Mouse (Mus musculus) 416B (cell line): Measurements from ENCODE around the gene Gm9821.

Experiments used
- DNase-seq: peaks from one replicate; pipeline ENCODE4 v3.0.0; 2011; ENCODE audit warnings: low read depth

The Gm9821 gene

DNA sequence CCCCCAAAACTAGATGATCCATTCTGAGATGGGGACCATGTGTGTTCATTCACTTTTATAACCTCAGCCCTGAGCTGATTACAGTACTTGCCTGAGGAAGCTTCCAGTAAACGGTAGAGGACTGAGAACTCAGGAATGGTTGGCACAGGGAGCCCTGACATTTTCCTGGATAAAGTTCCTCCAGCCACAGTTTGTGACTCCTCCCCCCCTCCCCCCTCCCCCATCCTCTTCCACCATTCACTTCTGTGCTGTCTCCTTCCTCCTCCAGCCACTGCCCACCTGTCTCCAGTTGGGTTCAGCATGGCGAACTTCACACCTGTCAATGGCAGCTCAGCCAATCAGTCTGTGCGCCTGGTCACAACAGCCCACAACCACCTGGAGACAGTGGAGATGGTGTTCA, 18.6 kb upstream of the Gm9821 start, which contains the start of gene Chrm4:
Chrm4 (plus strand) TSS at position 301 of the 400 bp plus-strand sequence.
- no peak for DNase-seq

DNA sequence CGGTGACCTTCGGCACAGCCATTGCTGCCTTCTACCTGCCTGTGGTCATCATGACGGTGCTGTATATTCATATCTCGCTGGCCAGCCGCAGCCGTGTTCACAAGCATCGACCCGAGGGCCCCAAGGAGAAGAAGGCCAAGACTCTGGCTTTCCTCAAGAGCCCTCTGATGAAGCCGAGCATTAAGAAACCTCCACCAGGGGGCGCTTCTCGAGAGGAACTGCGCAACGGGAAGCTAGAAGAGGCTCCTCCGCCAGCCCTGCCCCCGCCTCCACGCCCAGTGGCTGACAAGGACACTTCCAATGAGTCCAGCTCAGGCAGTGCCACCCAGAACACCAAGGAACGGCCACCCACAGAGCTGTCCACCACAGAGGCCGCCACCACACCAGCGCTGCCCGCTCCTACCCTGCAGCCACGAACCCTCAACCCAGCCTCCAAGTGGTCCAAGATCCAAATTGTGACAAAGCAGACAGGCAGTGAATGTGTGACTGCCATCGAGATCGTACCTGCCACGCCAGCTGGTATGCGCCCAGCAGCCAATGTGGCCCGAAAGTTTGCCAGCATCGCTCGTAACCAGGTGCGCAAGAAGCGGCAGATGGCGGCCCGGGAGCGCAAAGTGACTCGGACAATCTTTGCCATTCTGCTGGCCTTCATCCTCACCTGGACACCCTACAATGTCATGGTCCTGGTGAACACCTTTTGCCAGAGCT, 17.5 kb upstream of the Gm9821 start:
- DNase-seq: peak; percentile 79

DNA sequence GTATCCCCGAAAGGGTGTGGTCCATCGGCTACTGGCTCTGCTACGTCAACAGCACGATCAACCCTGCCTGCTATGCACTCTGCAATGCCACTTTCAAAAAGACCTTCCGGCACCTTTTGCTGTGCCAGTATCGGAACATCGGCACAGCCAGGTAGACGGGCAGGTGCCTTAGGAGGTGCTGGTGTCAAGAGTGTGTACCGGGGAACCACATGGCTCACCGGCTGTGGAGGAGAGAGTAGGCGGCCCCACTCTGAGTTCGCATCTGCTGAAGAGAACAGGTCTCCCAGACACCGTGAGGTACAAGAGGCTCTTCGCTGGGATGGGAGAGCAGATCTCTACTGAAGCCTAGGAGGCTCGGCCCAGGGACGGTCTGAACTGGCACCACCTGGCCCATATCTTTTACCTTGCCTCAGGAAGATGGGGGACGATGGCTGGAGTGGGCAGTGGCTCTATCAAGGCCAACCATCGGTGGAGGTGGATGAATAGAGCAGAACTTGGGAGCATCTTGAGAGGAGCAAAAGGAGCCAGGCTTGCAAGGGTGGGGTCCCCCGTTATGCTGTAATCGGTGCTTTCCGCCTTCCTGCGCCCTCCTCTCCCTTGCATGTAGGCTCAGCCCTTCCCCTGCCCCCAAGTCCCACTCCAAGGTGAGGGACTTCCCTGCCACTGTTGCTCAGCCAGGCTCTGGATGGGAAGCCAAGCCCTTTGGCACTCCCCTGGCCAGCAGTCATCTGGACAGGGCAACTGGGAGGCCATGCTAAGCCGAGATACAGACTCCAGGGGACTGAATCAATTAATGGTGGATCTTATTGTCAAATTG, 16.8 kb upstream of the Gm9821 start:
- DNase-seq: no peak

DNA sequence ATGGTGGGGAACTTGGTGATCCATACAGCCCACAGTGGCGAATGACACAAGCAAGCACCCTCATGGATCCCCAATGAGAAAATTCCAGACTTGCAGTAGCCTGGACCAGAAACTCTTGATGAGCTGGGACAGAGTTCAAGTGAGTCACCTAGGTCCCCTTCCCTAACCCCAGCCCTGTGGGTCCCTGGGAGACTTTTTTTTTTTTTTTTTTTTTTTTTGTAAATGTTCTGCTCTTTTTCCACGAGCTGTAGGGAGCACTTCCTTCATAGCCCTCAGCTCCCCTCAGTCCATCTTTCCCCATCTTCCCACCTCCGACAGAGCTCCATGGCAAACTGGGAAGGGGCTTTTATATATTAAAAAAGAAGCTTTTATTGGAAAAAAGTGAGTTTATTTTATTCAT, 16.0 kb upstream of the Gm9821 start:
- DNase-seq: no peak

DNA sequence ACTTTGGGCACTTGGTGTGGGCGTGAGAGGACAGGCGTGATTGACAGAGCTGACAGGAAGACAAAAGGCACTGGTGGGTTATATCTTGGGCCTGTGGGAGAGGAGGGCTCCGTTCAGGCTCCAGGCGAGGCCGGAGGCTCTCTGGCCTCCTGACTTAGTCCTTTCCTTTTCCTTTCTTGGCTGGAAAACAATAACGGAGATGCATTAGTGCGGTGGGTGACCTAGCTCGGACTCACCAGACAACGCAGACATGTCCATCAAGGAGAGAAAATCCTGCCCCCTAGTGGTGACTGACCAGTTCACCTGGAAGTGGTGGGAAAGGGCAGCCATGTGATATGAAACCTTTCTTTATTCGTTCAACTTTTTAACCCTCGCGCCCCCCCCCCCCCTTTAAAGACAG, 15.6 kb upstream of the Gm9821 start:
- peak; percentile 65 for DNase-seq

DNA sequence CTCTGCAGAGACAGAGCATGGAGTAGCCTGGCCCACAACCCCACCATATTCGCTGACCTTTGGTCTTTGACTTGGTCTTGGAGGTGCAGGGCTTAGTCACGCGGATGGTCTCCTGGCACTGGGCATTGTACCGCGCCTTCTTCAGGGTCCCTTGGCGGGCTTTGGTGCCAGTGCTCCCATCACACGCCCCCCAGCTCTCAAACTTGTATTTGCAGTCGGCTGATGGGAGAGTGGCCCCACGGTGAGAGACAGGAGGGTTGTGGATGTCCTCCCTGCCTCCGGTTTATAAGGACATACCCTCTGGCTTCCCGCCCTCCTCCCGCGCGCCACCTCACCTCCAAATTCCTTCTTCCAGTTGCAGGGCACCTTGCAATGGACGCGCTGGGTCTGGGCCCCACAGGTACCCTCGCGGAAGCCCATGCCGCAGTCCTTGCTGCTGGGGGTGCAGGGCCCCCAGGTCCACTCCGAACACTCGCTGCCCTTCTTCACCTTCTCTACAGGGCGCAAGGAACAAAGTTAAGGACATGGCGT, 14.7 kb upstream of the Gm9821 start:
- no peak for DNase-seq

DNA sequence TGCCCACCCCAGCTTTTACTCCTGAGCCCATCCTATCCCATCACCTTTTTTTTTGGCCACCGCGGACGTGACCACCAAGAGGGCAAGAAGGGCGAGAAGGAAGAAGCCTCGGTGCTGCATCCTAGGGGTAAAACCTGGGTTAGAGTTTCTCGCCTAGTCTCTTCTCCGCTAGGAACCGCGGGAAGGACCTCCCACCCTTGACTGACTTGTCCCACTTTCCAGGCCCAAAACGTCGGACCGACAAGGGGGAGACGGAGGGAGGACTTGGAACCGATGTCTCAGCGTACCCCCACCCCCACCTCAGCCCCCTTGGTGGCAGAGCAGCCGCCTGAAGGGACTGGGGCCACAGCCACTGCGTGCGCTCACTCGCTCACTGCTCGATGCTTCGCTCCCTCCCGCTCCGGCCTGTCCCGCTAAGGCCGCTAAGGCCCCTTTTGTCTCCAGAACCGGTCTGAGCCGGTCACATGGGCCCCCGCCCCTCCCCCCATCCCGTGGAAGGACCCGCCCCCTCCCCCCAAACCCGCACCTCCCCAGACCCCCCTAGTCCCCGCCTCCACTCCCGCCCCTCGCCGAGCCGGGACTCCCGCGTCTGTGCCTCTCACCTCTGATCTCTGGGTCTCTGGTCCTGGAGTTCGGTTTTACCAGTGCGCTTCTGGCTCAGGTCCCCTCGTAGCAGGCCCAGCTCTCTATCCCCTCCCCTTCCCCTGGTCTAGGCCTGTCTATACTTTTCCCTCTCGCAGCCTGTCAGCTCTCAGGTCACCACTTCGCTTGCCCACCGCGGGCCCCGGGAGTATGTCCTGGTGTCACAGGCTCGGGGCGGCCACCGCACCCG, 14.0 kb upstream of the Gm9821 start:
- no peak for DNase-seq

DNA sequence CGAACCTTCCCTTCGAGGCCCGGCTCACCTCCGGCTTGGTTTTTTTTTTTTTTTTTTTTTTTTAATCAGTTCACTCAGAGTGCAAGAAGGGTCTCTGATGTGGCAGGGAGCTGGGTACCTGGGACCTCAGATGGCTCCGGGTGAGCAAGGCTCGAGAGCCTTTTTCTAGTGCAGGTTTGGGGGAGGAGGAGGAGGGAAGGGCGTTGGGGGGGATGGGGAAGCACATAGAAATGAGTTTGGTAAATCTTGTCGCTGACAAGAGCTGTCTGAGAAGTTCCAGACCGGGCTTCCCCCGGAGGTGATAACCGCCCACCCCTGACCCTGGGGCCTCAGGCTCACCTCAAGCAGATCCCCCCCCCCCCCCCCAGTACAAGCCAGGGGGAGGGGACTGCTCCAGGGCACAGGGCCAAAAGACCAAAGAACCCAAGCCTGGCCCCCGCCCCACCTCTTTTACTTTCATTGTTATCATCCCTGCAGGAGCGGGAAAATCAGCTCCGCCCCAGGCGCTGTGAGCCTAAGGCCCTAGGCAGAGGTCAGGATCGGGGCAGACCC, 13.3 kb upstream of the Gm9821 start, which contains the start of gene Mdk:
Mdk (minus strand) TSS at position 138 of the 552 bp plus-strand sequence.
- no peak for DNase-seq

DNA sequence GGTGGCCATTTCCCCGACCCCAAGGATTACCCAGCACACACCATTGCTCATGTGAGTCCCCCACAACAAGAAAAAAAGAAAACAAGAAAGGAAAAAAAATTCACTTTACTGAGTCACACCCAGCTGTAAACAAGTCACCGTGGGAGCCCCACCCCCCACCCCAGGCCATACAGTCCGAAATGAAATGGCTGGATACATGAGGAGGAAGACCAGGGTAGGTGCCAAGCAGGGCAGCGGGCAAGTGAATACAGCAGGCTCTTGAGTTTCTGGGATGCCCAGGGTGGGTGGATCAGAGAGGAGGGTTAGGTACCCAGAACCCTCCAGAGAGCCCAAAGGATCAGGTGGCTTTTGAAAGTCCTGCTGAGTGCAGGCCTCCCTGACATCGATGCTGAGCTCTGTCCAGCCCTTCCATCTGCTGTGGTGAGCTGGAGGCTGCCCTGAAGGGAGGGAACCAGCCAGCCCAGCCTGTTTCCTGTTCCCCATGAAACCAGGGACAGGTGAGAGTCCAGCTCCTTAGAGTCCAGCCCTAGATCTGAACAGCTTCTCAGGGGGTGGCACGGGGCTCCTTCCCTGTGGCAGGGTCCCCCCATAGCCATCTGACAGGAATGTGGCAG, 12.7 kb upstream of the Gm9821 start:
- DNase-seq: no peak

DNA sequence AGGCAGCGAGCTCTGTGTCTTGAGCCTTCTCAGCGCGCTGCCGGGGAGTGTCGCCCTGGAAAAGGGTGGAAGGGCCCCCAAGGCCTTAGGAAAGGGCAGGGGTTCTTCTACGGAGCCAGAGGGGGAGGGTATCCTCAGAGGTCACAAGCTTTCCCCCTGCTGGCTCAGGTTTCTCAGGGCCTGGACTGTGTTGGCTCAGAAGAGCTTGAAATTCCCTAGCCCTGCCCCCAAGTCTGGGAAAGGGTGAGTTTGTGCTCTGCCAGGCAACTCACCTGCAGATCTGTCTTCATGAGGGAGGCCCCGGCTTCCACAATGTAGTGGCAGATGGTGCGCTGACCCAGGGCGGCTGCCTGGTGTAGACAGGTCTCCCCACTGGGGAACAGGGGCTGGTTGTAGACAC, 12.0 kb upstream of the Gm9821 start:
- DNase-seq: no peak

DNA sequence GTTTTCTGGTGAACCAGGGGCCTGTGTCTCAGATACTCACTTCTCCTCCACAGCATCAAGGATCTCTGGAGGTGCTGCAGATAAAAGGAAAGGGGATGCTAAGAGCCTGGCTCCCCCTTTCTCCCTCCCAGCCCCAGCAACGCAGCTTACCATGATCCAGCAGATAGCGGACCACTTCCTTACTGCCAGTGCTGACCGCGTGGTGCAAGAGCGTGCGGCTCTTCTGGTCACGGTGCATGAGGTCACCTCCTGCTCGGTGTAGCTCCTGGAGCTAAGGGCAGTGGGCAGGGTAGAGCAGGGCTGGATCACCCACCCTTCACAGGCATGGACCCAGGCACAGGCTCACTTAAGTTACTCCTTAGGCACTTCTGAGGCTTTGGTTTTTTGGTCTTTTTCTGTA, 11.5 kb upstream of the Gm9821 start:
- peak; percentile 74 for DNase-seq

DNA sequence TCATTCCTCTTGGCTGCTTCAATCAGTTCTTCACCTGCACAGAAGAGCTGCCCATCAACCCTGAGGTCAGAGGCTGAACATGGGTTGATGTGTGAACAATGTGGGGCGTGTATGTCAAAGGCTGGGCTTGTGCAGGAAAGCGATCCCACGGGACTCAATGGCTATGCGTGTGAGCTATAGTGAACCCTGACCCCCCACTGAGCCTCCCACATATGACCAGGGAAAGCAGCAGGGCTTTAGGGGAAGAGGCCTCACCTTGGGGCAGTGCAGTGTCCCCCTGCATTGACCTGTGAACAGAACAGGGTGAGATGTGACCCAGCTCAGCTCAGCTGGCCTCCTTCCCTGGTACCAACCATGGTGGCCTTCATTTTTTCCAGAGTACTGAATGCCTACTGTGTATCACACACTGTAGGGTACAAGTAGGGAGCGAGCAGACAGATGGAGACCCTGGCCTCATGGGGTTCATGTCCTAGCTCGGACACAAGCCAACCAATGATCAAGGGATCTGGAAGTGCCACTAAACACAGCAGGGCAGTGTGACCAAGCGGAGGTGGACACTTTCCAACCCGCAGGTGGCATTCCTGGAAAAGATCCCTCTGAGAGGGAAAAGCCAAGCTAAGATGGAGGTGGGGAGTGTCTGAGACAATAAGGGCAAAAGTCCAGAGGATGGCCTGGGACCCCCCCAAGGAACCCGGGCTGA, 10.5 kb upstream of the Gm9821 start:
- DNase-seq: no peak

DNA sequence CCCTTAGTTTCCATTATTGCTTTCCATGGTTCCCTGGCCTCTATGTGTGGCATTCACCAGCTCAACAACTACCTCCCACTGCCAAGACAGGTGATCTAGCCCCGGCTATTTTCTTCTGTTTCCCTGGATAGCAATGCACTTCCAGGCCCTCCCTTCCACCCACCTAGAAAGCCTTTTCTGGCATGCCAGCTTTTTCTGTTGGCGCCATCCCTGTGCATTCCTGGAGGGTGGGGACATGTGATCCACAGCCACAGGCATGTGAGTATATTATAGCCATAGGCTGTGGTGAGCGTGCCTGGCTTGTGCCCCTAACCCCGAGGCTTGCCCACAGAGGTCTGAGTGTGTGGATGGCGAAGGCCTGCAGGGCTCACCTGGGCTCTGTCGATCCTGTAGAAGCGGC, 9.3 kb upstream of the Gm9821 start:
- no peak for DNase-seq

DNA sequence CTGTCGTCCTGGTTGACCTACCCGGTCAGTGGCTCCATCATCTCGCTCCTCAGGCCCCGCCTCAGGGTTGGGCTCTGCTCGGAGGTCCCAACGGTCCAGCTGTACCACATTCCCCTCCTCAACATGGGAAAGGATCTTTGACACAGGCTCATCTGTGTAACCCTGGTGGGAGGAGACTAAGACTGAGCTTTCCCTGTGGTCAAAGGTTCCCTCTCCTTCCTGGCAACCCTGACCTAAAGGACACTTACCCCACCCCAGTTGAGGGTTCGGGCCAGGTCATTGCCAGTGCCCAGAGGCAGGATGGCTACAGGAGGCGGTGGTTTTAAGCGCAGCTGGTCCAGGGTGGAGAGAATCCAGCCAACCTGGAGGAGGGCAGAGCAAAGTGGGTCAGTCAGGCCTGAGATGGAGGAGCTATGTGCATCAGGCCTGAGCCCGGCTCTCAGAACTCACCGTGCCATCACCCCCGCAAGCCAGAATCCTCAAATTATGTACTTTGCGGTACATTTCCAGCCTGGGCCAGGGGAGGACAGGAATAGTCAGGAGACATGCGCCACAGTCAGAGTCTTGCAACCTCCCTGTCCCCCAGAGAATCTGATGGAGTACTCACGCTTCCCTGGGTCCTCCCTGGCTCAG, 6.1 kb upstream of the Gm9821 start:
- DNase-seq: no peak

DNA sequence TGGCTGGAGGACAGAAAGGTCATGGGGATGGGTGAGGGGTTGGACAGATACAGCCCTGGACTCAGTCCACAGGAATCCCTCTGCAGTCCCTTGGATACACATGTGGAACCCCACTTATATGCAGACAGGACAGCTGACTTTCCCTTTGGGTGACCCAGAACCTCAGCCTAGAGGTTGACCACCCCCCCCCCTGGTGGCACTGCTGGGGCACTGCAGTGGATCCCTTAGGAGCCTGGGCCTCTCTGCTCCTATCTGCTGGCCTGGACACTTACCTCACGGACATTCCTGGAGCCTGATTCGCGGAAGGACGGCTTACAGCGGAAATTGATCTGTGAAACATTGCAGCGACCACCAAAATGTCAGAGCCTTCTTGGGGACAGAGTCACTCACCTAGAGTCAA, 3.1 kb upstream of the Gm9821 start:
- peak; percentile 46 for DNase-seq

DNA sequence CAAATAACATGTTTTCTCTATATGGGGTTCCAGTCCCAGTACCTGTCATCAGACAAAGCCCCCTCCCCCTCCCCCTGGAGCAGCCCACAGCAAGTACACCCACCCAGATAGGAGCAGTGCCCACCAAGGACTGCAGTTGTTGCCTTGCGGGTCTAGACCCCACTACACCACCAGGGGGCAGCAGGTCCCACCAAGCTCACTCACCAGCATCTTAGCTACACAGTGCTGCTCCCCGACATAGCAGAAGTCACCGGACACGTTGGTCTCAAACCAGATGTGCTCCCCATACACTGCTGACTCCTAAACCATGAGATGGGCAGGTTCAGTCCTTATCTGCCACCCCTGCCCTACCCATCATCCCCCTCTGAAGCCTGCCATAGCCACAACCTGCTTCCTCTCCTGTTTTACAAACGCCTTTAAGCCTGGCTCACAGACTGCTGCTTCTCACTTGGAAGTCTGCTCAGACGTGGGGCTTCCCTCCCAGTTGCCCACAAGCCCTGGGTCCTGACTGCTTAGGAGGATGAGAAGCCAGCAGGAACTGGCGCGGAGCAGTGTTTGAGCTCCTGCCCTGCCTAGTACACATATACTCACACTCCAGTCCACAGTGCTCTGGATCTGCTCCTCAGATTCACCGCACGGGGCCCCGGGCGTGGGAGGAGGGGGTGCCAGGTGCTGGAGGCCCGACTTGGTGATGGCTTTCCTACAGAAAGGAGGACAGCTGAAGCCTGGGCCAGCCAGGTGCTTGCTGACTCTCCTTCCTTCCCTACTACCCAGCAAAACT, 1.1 kb upstream of the Gm9821 start:
- DNase-seq: peak; percentile 80

DNA sequence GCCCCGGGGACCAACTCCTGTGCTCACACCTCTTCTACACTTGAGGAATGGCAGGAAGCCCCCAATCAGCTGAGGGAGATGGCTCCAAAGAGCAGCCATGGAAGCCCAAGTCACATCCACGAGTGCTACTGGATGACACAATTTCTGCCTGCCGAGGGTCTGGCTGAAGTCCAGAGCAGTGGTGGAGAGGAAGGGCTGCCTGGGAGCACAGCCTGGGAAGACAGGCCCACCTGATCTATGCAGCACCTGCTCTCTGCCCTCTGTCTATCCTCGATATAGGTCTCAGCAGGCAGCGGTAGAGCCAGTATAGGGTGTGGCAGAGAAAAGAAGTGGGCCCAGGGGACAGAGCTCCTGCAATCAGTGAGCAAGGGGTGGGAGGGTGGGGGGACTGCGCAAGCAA, 1.3 kb downstream of the Gm9821 start:
- DNase-seq: no peak

DNA sequence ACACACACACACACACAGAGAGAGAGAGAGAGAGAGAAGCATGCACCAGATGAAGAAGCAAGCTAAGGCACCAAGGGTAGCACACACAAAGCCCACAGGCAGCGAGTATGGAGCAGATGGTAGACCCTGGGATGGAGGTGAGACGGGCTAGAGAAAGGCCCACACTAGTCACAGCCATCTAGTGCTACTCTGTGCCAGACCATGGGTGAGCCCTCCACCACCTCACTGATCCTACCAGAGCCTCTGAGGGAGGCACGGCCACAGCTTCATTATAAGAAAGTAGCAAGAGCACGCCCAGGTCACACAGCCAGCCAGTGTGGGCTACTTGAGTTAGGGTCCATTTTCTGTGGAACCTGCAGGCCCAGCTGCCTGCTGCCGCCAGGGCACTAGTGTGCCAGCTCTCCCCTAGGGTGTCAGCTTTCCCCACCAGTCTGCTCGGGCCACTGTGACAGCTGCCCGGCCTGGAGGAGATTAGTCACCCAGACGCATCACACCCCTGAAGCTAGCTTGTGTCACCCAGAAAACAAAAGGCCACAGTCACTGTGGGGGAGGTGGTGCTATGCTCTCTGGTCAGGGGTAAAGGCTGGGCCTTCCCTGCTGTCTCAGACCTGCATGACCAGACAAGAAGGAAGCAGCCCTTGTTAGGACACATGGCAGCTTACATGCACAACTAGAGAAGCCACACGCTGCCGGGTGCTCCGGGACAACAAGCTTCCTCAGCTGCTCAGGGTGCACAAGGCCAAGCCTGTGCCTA, 2.1 kb downstream of the Gm9821 start:
- DNase-seq: peak; percentile 94

DNA sequence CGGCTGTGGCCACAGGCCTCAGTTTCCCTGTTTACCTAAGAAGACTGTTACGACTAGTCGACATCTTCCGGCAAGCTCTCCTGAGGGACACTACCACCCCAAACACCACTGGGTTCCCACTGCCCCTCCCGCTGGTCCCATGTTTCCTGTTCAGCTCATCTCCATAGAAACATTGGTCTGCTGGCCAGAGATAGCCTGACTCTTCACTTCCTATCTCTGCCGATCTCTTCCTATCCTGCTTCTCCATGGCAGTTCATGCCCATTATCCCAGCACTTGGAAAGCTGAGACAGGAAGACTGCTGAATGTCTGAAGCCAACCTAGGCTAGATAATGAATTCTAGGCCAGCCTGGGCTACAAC, 2.6 kb downstream of the Gm9821 start:
- DNase-seq: peak; percentile 83
